Mouse (Mus musculus) lung, adult 2 months (tissue): Measurements from ENCODE around the gene Ift27. TPM values are rescaled to one million over a fixed set of nuclear protein-coding genes. Genes with fewer than 3 reads are reported as not detected.
A peak's percentile ranks its signal among the peaks of the same experiment; 100 is the strongest.

ENCODE experiments used
- DNase-seq: peaks from one replicate; pipeline ENCODE4 v3.0.0; 2022
- H3K4me1 ChIP-seq: fragments of 200-500 bp; 2 replicates; pipeline ENCODE4 v1.6.1; 2011; ENCODE audit warnings: low read length; ENCODE audit not compliant: control insufficient read depth, insufficient read depth
- H3K4me3 ChIP-seq: fragments of 200-500 bp; replicated peaks from 2 replicates; pipeline ENCODE3; 2011; ENCODE audit warnings: low read depth, mild to moderate bottlenecking, control low read depth, low read length; ENCODE audit errors: extremely low read depth
- CTCF ChIP-seq: fragments of 200-500 bp; IDR thresholded peaks from 2 replicates; pipeline ENCODE4 v1.5.1; 2011; ENCODE audit warnings: mild to moderate bottlenecking, low read length, control low read depth; ENCODE audit not compliant: insufficient read depth
- POLR2A ChIP-seq: fragments of 200-500 bp; IDR thresholded peaks from 2 replicates; pipeline ENCODE4 v1.6.1; 2011; ENCODE audit warnings: low read depth, mild to moderate bottlenecking, control low read depth, low read length, borderline replicate concordance; ENCODE audit errors: extremely low read depth
- WGBS: fragments of 180-500 bp; shearing (Covaris S2); methylation state at CpG from one replicate; pipeline ENCODE4 v1.1.7; 2018; 5-methylcytosine and 5-hydroxymethylcytosine counted together
- polyA plus RNA-seq: library from polyadenylated mRNA; depleted of rRNA; stranded (reverse); fragments of >200 nt; gene quantifications from 2 replicates; pipeline ENCODE4 v1.2.3, GENCODE M21; 2012; rRNA removed

Ift27 gene
- polyA plus RNA-seq: 42.1 and 52.9 TPM in 2 replicates

- 1% methylated on average over 40 of the region's 40 CpGs for WGBS
- peak within 1 kb of the TSS; percentile 86 for H3K4me3 ChIP-seq
- no peak for TF ChIP-seq CTCF
- TF ChIP-seq POLR2A: peak; percentile 87; the same call in 1 of the 2 replicates
- peak; percentile 93 for DNase-seq
- H3K4me1 ChIP-seq: peaks cover 7% of the 10 kb centered on the region; the same call in 1 of the 2 replicates
These were observed at the start of gene Ift27 for GRCm38 (mm10) chr15:78173972-78174886. TSS of gene Ift27 (minus strand) at chr15:78174107.

- TF ChIP-seq CTCF (no peak), POLR2A (no peak)
- no peak overlapping the region for H3K4me3 ChIP-seq
- WGBS: 75% methylated on average over 9 of the region's 9 CpGs
- no peaks in the 10 kb centered on the region for H3K4me1 ChIP-seq
- no peak for DNase-seq
These were observed 41.4 kb upstream of the Ift27 start for GRCm38 (mm10) chr15:78215269-78215668.

DNA sequence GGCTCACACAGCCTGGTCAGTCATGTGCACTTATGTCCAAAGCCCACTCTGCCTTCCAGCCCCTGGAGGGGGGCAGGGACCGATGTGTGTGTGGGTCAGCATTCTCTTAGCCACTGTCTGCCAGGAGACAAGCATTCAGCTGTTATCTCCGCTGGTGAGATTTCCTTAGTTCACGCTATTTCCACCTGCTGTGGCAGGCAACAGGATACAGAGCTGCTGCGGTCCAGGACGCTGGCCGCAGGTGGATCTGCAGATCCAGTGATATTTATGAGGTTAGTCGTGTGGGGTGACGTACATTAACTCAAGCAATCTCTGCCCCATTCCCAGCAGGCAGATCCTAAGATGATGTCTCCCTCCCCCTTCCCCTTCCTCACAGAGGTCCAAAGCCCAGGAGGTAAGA lies 37.5 kb upstream of the Ift27 start:
- DNase-seq: no peak
- no peak for TF ChIP-seq POLR2A
- H3K4me3 ChIP-seq: no peak overlapping the region
- WGBS: 70% methylated on average over 8 of the region's 8 CpGs
- no peaks in the 10 kb centered on the region for H3K4me1 ChIP-seq

DNA sequence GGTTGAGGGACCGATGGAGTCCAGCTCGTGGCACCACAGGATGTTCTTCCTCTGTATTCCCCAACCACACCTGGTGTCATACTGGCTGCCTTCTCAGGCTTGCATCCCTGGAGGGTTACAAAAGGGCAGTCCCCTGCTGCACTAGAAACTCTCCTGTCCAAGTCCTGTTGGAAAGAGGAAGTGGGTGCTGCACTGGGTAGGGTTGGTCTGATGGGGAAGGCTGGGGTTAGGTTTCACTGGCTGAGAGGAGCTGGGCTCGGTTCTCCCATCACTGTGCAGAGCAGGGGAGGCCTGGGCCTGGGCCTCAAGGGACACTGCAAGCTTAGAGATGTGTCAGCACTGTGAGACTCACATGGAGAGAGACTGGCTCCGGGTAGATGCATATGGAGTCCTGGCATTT lies 36.3 kb upstream of the Ift27 start:
- Histone ChIP-seq H3K4me1 (no peaks in the 10 kb centered on the region), H3K4me3 (no peak overlapping the region)
- no peak for DNase-seq
- TF ChIP-seq CTCF (no peak), POLR2A (no peak)
- WGBS: 75% methylated on average over 4 of the region's 4 CpGs

DNA sequence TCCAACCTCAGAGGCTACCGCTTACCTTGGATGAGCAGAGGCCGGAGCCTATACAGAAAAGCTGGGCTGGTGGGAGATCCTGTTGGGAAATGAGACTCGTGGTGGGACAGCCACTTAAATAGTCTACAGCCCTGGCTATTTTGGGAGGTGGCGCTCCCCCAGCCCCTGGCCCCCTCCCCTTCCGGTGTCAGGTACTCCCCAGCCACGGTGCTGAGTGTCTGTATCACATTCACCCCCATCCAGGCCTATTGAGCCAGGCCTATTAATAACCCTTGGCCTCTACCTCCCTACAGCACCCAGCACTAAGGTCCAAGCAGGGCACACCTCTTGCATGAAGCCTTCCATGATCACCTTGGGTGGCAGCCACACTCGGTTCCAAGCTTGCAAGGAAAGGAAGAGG lies 32.4 kb upstream of the Ift27 start, which contains the start of gene Pvalb:
TSS of gene Pvalb (minus strand) at position 89 of the 400 bp plus-strand sequence.
- TF ChIP-seq CTCF (no peak), POLR2A (no peak)
- 82% methylated on average over 7 of the region's 7 CpGs for WGBS
- Histone ChIP-seq H3K4me1 (no peaks in the 10 kb centered on the region), H3K4me3 (no peak within 1 kb of the TSS)
- DNase-seq: no peak

DNA sequence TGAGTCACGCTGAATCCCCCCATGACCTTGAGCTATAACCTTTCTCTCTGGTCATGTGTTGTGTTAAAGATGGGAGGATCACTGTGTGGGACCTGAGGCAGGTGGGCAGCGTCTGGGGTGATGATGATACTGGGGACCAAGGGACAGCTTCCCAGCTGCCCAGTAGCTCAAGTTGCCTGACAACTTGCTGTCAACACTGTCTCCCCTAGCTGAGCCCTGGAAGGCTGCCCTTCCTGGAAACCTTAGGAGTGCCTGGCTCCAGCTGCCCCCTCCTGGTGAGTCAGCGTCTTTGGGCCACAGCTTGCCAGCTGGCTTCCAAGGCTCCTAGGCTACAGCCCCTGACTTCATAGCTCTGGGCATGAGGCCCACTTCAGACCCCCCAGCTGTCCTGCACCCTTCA lies 31.3 kb upstream of the Ift27 start:
- no peak for DNase-seq
- 31% methylated on average over 3 of the region's 3 CpGs for WGBS
- no peaks in the 10 kb centered on the region for H3K4me1 ChIP-seq
- TF ChIP-seq CTCF (no peak), POLR2A (no peak)
- H3K4me3 ChIP-seq: no peak overlapping the region

DNA sequence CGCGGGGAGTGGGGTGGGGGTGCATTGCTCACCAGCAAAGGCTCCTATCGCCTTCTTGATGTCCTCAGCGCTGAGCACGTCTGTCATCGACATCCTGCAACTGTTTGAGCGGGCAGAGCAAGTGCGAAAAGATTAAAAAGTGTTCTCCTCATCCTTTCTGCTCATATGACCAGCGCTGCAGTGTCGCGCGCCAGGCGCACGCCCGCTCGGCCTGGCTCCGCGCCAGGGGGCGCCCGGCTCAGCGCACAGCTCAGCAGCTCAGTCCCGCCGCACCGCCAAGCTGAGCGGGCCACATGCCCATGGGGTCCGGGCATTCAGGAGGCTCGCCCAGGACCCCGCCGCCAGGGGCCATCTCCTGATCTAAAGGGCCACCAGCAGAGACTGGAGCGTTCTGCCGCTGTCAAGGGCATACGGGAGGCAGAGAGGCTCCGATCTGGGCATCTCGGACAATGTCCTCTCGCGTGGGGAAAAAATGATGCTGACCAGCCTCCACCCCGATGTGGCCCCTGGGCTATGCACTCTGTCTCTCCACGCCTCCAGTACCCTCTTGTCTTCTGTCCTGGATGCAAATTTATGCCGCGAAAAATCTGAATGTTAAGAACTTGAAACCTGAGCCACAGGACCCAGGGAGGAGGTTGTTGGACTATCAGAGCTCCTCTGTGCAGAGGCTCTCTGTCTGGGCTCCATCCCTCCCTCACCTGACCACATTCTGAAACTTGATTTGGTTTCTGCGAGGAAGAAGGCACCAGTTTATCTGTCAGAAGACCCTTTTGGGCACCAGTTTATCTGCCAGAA lies 30.3 kb upstream of the Ift27 start:
- 1% methylated on average over 41 of the region's 41 CpGs for WGBS
- H3K4me3 ChIP-seq: no peak overlapping the region
- H3K4me1 ChIP-seq: no peaks in the 10 kb centered on the region
- no peak for DNase-seq
- TF ChIP-seq POLR2A (no peak), CTCF (no peak)

GRCm38 (mm10) chr15:78195096-78195880 lies 21.4 kb upstream of the Ift27 start:
- no peak for DNase-seq
- no peak overlapping the region for H3K4me3 ChIP-seq
- WGBS: 64% methylated on average over 28 of the region's 28 CpGs
- no peaks in the 10 kb centered on the region for H3K4me1 ChIP-seq
- no peak for TF ChIP-seq POLR2A
- TF ChIP-seq CTCF: no peak

DNA sequence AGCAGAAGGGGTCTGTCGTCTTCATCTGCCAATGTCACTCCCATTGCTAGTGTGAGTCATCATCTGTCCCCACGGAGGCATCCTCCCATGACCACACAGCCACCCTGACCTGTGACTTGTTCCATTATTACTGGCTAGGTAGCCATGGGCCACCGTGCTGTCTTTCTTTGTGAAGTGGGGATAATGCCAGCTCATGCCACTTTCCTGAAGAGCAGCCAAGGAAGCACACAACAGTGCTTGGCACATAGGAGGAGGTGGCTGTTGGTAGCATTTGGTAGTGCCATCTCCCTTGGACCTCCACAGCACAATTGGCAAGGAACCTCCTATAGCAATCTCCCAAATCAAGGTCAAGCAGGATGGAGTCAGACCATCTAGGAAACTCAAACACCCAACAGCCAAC lies 20.4 kb upstream of the Ift27 start:
- no peaks in the 10 kb centered on the region for H3K4me1 ChIP-seq
- H3K4me3 ChIP-seq: no peak overlapping the region
- DNase-seq: no peak
- WGBS: 61% methylated on average over 3 of the region's 3 CpGs
- TF ChIP-seq POLR2A (no peak), CTCF (no peak)

- Histone ChIP-seq H3K4me3 (no peak overlapping the region), H3K4me1 (no peaks in the 10 kb centered on the region)
- no peak for TF ChIP-seq CTCF
- TF ChIP-seq POLR2A: no peak
- 84% methylated on average over 7 of the region's 7 CpGs for WGBS
- no peak for DNase-seq
These were observed 15.7 kb upstream of the Ift27 start for GRCm38 (mm10) chr15:78189636-78190035.
